In the genomic region with DNA sequence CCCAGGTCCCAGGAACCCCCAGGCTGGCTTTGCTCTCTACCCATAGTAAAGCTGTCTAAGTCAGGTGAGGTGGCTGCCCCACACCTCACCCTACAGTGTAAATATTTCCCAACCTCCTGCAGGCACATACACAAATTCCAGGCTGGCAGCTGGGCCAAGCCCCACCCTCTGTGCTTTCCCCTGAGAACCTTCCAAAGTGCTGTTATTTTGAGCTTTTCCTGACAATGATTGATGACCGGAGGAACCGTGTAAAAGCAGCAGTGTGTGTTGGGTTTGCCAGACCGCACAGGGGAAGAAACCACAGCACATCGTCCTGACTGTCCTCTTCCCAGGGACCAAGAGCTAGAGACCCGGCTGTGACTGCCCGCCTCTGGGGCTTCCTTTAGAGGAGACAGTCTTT, we compare ENCODE assay signal across 8 mouse cellular contexts. TPM values are rescaled to one million over a fixed set of nuclear protein-coding genes. Genes with fewer than 3 reads are reported as not detected.
DNase-seq lines count a peak whose midpoint lies in the region; TF ChIP-seq lines count a peak whose summit lies in the region.

TSS of gene Depp1 (plus strand) at position 204 of the 400 bp plus-strand sequence.

- H3K4me2 ChIP-seq in myocyte (ENCODE audit: low read depth): peak within 1 kb of the TSS; percentile 79

- no peaks in the 10 kb centered on the region for H3K27me3 ChIP-seq in myocyte (ENCODE audit: control insufficient read depth, insufficient read depth, insufficient read length)

- peak; percentile 65 for TF ChIP-seq POLR2A in myocyte (IDR thresholded peaks at IDR 0.05; ENCODE audit: insufficient read length, low read depth)

- DNase-seq in 3T3-L1 (ENCODE audit: low read depth, low spot score): peak; percentile 93
- DNase-seq in embryo, embryonic 10.5 days (ENCODE audit: low spot score): peak; percentile 50
- peak; percentile 66 to 75 for DNase-seq in heart, postnatal 14 days
- peak; percentile 43 to 71 for DNase-seq in kidney, postnatal 4 days
- DNase-seq in testis, postnatal 14 days (ENCODE audit: low spot score): no peak
- DNase-seq in frontal cortex, postnatal 10 days (ENCODE audit: low spot score in 2 of 2): no peak
- no peak for DNase-seq in right cerebral cortex, postnatal 14 days

- H3K79me2 ChIP-seq in myocyte (ENCODE audit: control insufficient read depth, insufficient read depth): no peaks in the 10 kb centered on the region

- intact Hi-C loops in heart, postnatal 14 days (cut with DNase I): loop anchor here (5.0 kb wide), 2 partner anchors 33 to 1177 kb away; no protein-coding TSS in a partner anchor

- peak within 1 kb of the TSS; percentile 21 for H3K4me3 ChIP-seq in myocyte

- no peak within 1 kb of the TSS for H3ac ChIP-seq in myocyte (ENCODE audit: control insufficient read depth, insufficient read length)

- H3K36me3 ChIP-seq in myocyte (ENCODE audit: control insufficient read depth, insufficient read depth): no peaks in the 10 kb centered on the region

TF ChIP-seq in myocyte, 11 proteins besides CTCF, POLR2A, EP300 and RAD21:
- TF ChIP-seq SRF (IDR thresholded peaks at IDR 0.05; ENCODE audit: control insufficient read depth, insufficient read length, low read depth) (no peak), CEBPB (IDR thresholded peaks at IDR 0.05; ENCODE audit: insufficient read depth, poor library complexity, severe bottlenecking) (no peak), USF1 (IDR thresholded peaks at IDR 0.05; ENCODE audit: low read depth) (no peak), POLR2AphosphoS2 (IDR thresholded peaks at IDR 0.05; ENCODE audit: insufficient read length, low read depth) (peak; percentile 49), MYOG (IDR thresholded peaks at IDR 0.05; ENCODE audit: control insufficient read depth in 1 of 3, insufficient read depth in 1 of 3, insufficient read length in 2 of 3, low read depth in 2 of 3) (peak in 1 of 3 experiments; percentile 71), MYOD1 (IDR thresholded peaks at IDR 0.05; ENCODE audit: control insufficient read depth in 1 of 3, insufficient read length in 2 of 3, low read depth in 2 of 3) (peak in 1 of 3 experiments; percentile 49), TCF12 (IDR thresholded peaks at IDR 0.05; ENCODE audit: insufficient read depth, poor library complexity, severe bottlenecking) (no peak), MAX (IDR thresholded peaks at IDR 0.05; ENCODE audit: low read depth) (no peak)

RNA-seq across cellular contexts. Expression of gene Depp1, which starts in this region (rescaled TPM):
- 100 to 1,000 TPM in 1 of 2 experiments, 10 to 100 TPM in 1; 99.4 to 129 TPM for total RNA-seq in heart, postnatal 14 days (2021)
- polyA plus RNA-seq in myocyte (2012; fragmentation: generic; extraction: Trizol): 12.0 TPM

Comparison
In these comparisons a context has a peak if more than half of its experiments do, and no peak if none do; other contexts are left out.
1. DNase-seq: peak in 3T3-L1 (single experiment), embryo, embryonic 10.5 days (single experiment), heart, postnatal 14 days (2 of 2) and kidney, postnatal 4 days (2 of 2); none in testis, postnatal 14 days (single experiment), frontal cortex, postnatal 10 days (0 of 2) and right cerebral cortex, postnatal 14 days (single experiment).